ENCODE assay signal across 9 mouse cellular contexts in genomic region chr1:53851334-53851733, GRCm38 (mm10).
DNase-seq lines count a peak whose midpoint lies in the region; ATAC-seq and TF ChIP-seq lines count a peak whose summit lies in the region.
"Had no signal": no experiment of that assay in that cellular context is flagged by ENCODE, and none has a peak within 500 bp of the region (broad histone marks: within the 10 kb centered on the region; RNA-seq: fewer than 3 reads in every experiment).

No protein-coding gene starts in this region.

- TF ChIP-seq POLR2A in liver, adult 2 months (IDR thresholded peaks at IDR 0.05; ENCODE audit: extremely low read depth, insufficient read depth, low read length) = no peak

- no peaks in the 10 kb centered on the region for H3K27me3 ChIP-seq in liver, adult 2 months (ENCODE audit: control insufficient read depth, insufficient read depth, low read length)
- no peaks in the 10 kb centered on the region for H3K27me3 ChIP-seq in liver, embryonic 12.5 days (replicated peaks)
- no peaks in the 10 kb centered on the region for H3K27me3 ChIP-seq in stomach, postnatal 0 days (ENCODE audit: control insufficient read depth, insufficient read depth, low read length)
- no peaks in the 10 kb centered on the region for H3K27me3 ChIP-seq in neural tube, embryonic 15.5 days (replicated peaks)
- H3K27me3 ChIP-seq: limb, embryonic 13.5 days had no signal

- H3K9me3 ChIP-seq in liver, embryonic 12.5 days (replicated peaks) = no peaks in the 10 kb centered on the region
- no peaks in the 10 kb centered on the region for H3K9me3 ChIP-seq in stomach, postnatal 0 days (ENCODE audit: control insufficient read depth, low read length)
- no peaks in the 10 kb centered on the region for H3K9me3 ChIP-seq in neural tube, embryonic 15.5 days (replicated peaks)
- H3K9me3 ChIP-seq: limb, embryonic 13.5 days had no signal

- WGBS in liver, adult 2 months = 78% methylated on average over 8 of the region's 8 CpGs
- WGBS in liver, embryonic 12.5 days (ENCODE audit: insufficient replicate concordance) = 28% methylated on average over 8 of the region's 8 CpGs
- 63% methylated on average over 8 of the region's 8 CpGs for WGBS in stomach, postnatal 0 days
- WGBS in neural tube, embryonic 15.5 days = 88% methylated on average over 8 of the region's 8 CpGs

- TF ChIP-seq EP300 in stomach, postnatal 0 days (optimal IDR thresholded peaks at IDR 0.05) = no peak

- TF ChIP-seq CTCF in liver, adult 2 months (IDR thresholded peaks at IDR 0.05; ENCODE audit: low read depth, low read length) = no peak
- TF ChIP-seq CTCF in stomach, postnatal 0 days (IDR thresholded peaks at IDR 0.05; ENCODE audit: low read depth) = no peak

- no peak for ATAC-seq in liver, embryonic 12.5 days
- ATAC-seq in megakaryocyte progenitor cell, adult 5-6 weeks (replicated peaks; ENCODE audit: poor library complexity) = peak; percentile 85
- no peak for ATAC-seq in stomach, postnatal 0 days (ENCODE audit: low FRiP score, low TSS enrichment)
- no peak for ATAC-seq in neural tube, embryonic 15.5 days (ENCODE audit: low FRiP score)

- no peak overlapping the region for H3K4me3 ChIP-seq in liver, adult 2 months (ENCODE audit: insufficient read depth, low read depth, low read length)
- no peak overlapping the region for H3K4me3 ChIP-seq in liver, embryonic 12.5 days
- H3K4me3 ChIP-seq in stomach, postnatal 0 days (ENCODE audit: low read depth, low read length) = no peak overlapping the region
- no peak overlapping the region for H3K4me3 ChIP-seq in neural tube, embryonic 15.5 days (replicated peaks)
- H3K4me3 ChIP-seq: limb, embryonic 13.5 days had no signal

- H3K36me3 ChIP-seq in liver, adult 2 months (ENCODE audit: control insufficient read depth, insufficient read depth, low read length) = no peaks in the 10 kb centered on the region
- no peaks in the 10 kb centered on the region for H3K36me3 ChIP-seq in liver, embryonic 12.5 days
- no peaks in the 10 kb centered on the region for H3K36me3 ChIP-seq in stomach, postnatal 0 days (ENCODE audit: control insufficient read depth, insufficient read depth, low read length)
- 0 out of 2 replicates have a peak, but pooled peaks cover 17% of the 10 kb centered on the region for H3K36me3 ChIP-seq in neural tube, embryonic 15.5 days
- H3K36me3 ChIP-seq: limb, embryonic 13.5 days had no signal

- H3K4me1 ChIP-seq in liver, adult 2 months (ENCODE audit: control insufficient read depth, insufficient read depth, low read length) = no peaks in the 10 kb centered on the region
- peaks cover 8% of the 10 kb centered on the region for H3K4me1 ChIP-seq in liver, embryonic 12.5 days
- H3K4me1 ChIP-seq in stomach, postnatal 0 days (replicated peaks; ENCODE audit: control insufficient read depth, insufficient read depth) = no peaks in the 10 kb centered on the region
- no peaks in the 10 kb centered on the region for H3K4me1 ChIP-seq in neural tube, embryonic 15.5 days
- H3K4me1 ChIP-seq: limb, embryonic 13.5 days had no signal

- no peak overlapping the region for H3K27ac ChIP-seq in liver, adult 2 months (replicated peaks; ENCODE audit: insufficient read depth, low read depth, low read length)
- H3K27ac ChIP-seq in liver, embryonic 12.5 days = no peak overlapping the region
- no peak overlapping the region for H3K27ac ChIP-seq in stomach, postnatal 0 days (replicated peaks)
- H3K27ac ChIP-seq in neural tube, embryonic 15.5 days (replicated peaks) = no peak overlapping the region
- H3K27ac ChIP-seq: limb, embryonic 13.5 days had no signal

- DNase-seq in liver, adult 2 months (ENCODE audit: extremely low read depth, low read depth, low spot score) = peak; percentile 56
- peak; percentile 21 for DNase-seq in heart, postnatal 25 days (ENCODE audit: low spot score)
- DNase-seq in stomach, postnatal 0 days (ENCODE audit: low spot score) = no peak
- no peak for DNase-seq in urinary bladder, postnatal 4 days (ENCODE audit: low spot score in 2 of 2)
- DNase-seq: gastrocnemius, postnatal 10 days had no signal

- no peak overlapping the region for H3K4me2 ChIP-seq in liver, embryonic 12.5 days
- H3K4me2 ChIP-seq in stomach, postnatal 0 days (replicated peaks; ENCODE audit: low read depth) = no peak overlapping the region
- no peak overlapping the region for H3K4me2 ChIP-seq in neural tube, embryonic 15.5 days
- H3K4me2 ChIP-seq: limb, embryonic 13.5 days had no signal

- no peak overlapping the region for H3K9ac ChIP-seq in liver, adult 2 months (ENCODE audit: low read depth, low read length)
- H3K9ac ChIP-seq in liver, embryonic 12.5 days = no peak overlapping the region
- no peak overlapping the region for H3K9ac ChIP-seq in stomach, postnatal 0 days (ENCODE audit: low read length)
- no peak overlapping the region for H3K9ac ChIP-seq in neural tube, embryonic 15.5 days (replicated peaks)
- H3K9ac ChIP-seq: limb, embryonic 13.5 days had no signal

- H3K79me2 ChIP-seq in liver, adult 2 months (ENCODE audit: control insufficient read depth, insufficient read depth, low read length) = no peaks in the 10 kb centered on the region

- intact Hi-C loops in heart, postnatal 25 days (cut with DNase I) = loop anchor here (5.0 kb wide), 1 partner anchor 39 kb away; no protein-coding TSS in a partner anchor

Comparison
In these comparisons a context has a peak if more than half of its experiments do, and no peak if none do; other contexts are left out.
1. DNase-seq: peak in liver, adult 2 months (single experiment) and heart, postnatal 25 days (single experiment); none in stomach, postnatal 0 days (single experiment) and urinary bladder, postnatal 4 days (0 of 2).